Mouse (Mus musculus): ENCODE results near the gene Fubp1. TPM values are rescaled to one million over a fixed set of nuclear protein-coding genes. Genes with fewer than 3 reads are reported as not detected.
"Not testable (repeated sequence)": the region's sequence is repeated elsewhere in the genome, so short reads cannot be mapped to it uniquely, and the experiment has no call there.

The Fubp1 gene
- polyA plus RNA-seq, 1 experiment from 2014 or later: 205 TPM

GRCm38 (mm10) chr3:152245273-152245910 is 35.2 kb downstream of the Fubp1 start:
- Histone ChIP-seq H3K27ac (no peak overlapping the region), H3K4me3 (replicated peaks) (no peak overlapping the region), H3K4me1 (replicated peaks) (no peaks in the 10 kb centered on the region), H3K9ac (no peak overlapping the region), H3K9me3 (no peaks in the 10 kb centered on the region), H3K36me3 (0 out of 2 replicates have a peak, but pooled peaks cover 4% of the 10 kb centered on the region), H3K27me3 (replicated peaks) (no peaks in the 10 kb centered on the region), H3K4me2 (replicated peaks) (no peak overlapping the region)
- WGBS: 74% methylated on average over 5 of the region's 5 CpGs
- ATAC-seq: no peak

GRCm38 (mm10) chr3:152247708-152248107 is 37.5 kb downstream of the Fubp1 start:
- Histone ChIP-seq H3K27ac (no peak overlapping the region), H3K36me3 (0 out of 2 replicates have a peak, but pooled peaks cover 4% of the 10 kb centered on the region), H3K27me3 (replicated peaks) (no peaks in the 10 kb centered on the region), H3K4me3 (replicated peaks) (no peak overlapping the region), H3K9me3 (no peaks in the 10 kb centered on the region), H3K9ac (no peak overlapping the region), H3K4me1 (replicated peaks) (no peaks in the 10 kb centered on the region), H3K4me2 (replicated peaks) (no peak overlapping the region)
- 88% methylated on average over 12 of the region's 12 CpGs for WGBS
- ATAC-seq: no peak

GRCm38 (mm10) chr3:152250487-152250886 is 40.3 kb downstream of the Fubp1 start:
- no peaks in the 10 kb centered on the region for H3K9me3 ChIP-seq
- no peaks in the 10 kb centered on the region for H3K27me3 ChIP-seq (replicated peaks)
- no peak overlapping the region for H3K4me2 ChIP-seq (replicated peaks)
- H3K27ac ChIP-seq: no peak overlapping the region
- 72% methylated on average over 1 of the region's 1 CpGs for WGBS
- H3K36me3 ChIP-seq: 0 out of 2 replicates have a peak, but pooled peaks cover 4% of the 10 kb centered on the region
- no peak for ATAC-seq
- no peak overlapping the region for H3K4me3 ChIP-seq (replicated peaks)
- H3K9ac ChIP-seq: no peak overlapping the region
- H3K4me1 ChIP-seq (replicated peaks): no peaks in the 10 kb centered on the region

- Histone ChIP-seq H3K4me1 (replicated peaks) (0 out of 2 replicates have a peak, but pooled peaks cover 4% of the 10 kb centered on the region), H3K27ac (no peak overlapping the region), H3K9ac (no peak overlapping the region), H3K4me2 (replicated peaks) (no peak overlapping the region), H3K36me3 (no peaks in the 10 kb centered on the region), H3K9me3 (no peaks in the 10 kb centered on the region), H3K27me3 (replicated peaks) (no peaks in the 10 kb centered on the region), H3K4me3 (replicated peaks) (no peak overlapping the region)
- WGBS: 82% methylated on average over 3 of the region's 3 CpGs
- ATAC-seq: no peak
Measured at GRCm38 (mm10) chr3:152257528-152257927, 47.3 kb downstream of the Fubp1 start.

GRCm38 (mm10) chr3:152259409-152259808 is 49.2 kb downstream of the Fubp1 start:
- 33% methylated on average over 8 of the region's 9 CpGs for WGBS
- ATAC-seq: peak; percentile 32; the same call in 1 of the 2 replicates
- not testable (repeated sequence) for H3K4me3 ChIP-seq (replicated peaks); H3K4me2 ChIP-seq (replicated peaks); H3K36me3 ChIP-seq; H3K27me3 ChIP-seq (replicated peaks); H3K4me1 ChIP-seq (replicated peaks); H3K9me3 ChIP-seq; H3K9ac ChIP-seq; H3K27ac ChIP-seq

GRCm38 (mm10) chr3:152260362-152260761 is 50.1 kb downstream of the Fubp1 start:
- H3K4me1 ChIP-seq (replicated peaks): 0 out of 2 replicates have a peak, but pooled peaks cover 4% of the 10 kb centered on the region
- no peak overlapping the region for H3K27ac ChIP-seq
- 94% methylated on average over 1 of the region's 1 CpGs for WGBS
- H3K36me3 ChIP-seq: no peaks in the 10 kb centered on the region
- H3K4me2 ChIP-seq (replicated peaks): no peak overlapping the region
- no peak for ATAC-seq
- H3K4me3 ChIP-seq (replicated peaks): no peak overlapping the region
- H3K27me3 ChIP-seq (replicated peaks): no peaks in the 10 kb centered on the region
- no peaks in the 10 kb centered on the region for H3K9me3 ChIP-seq
- H3K9ac ChIP-seq: no peak overlapping the region

GRCm38 (mm10) chr3:152261436-152261835 is 51.2 kb downstream of the Fubp1 start:
- 0 out of 2 replicates have a peak, but pooled peaks cover 10% of the 10 kb centered on the region for H3K4me1 ChIP-seq (replicated peaks)
- H3K4me2 ChIP-seq (replicated peaks): peak overlapping the region; percentile 3; the same call in 1 of the 2 replicates
- no peaks in the 10 kb centered on the region for H3K27me3 ChIP-seq (replicated peaks)
- peak overlapping the region; percentile 20; the same call in 1 of the 2 replicates for H3K27ac ChIP-seq
- 39% methylated on average over 8 of the region's 8 CpGs for WGBS
- ATAC-seq: no peak
- no peak overlapping the region for H3K4me3 ChIP-seq (replicated peaks)
- no peaks in the 10 kb centered on the region for H3K36me3 ChIP-seq
- no peak overlapping the region for H3K9ac ChIP-seq
- no peaks in the 10 kb centered on the region for H3K9me3 ChIP-seq

- no peak overlapping the region for H3K9ac ChIP-seq
- 0 out of 2 replicates have a peak, but pooled peaks have one; percentile 18 for ATAC-seq
- peak overlapping the region; percentile 26; the same call in 1 of the 2 replicates for H3K4me2 ChIP-seq (replicated peaks)
- no peak overlapping the region for H3K4me3 ChIP-seq (replicated peaks)
- 0 out of 2 replicates have a peak, but pooled peaks cover 10% of the 10 kb centered on the region for H3K4me1 ChIP-seq (replicated peaks)
- no peak overlapping the region for H3K27ac ChIP-seq
- H3K27me3 ChIP-seq (replicated peaks): no peaks in the 10 kb centered on the region
- 35% methylated on average over 8 of the region's 8 CpGs for WGBS
- no peaks in the 10 kb centered on the region for H3K36me3 ChIP-seq
- no peaks in the 10 kb centered on the region for H3K9me3 ChIP-seq
Measured at GRCm38 (mm10) chr3:152261948-152262347, 51.7 kb downstream of the Fubp1 start.

GRCm38 (mm10) chr3:152264374-152264773 is 54.2 kb downstream of the Fubp1 start:
- 0 out of 2 replicates have a peak, but pooled peaks cover 10% of the 10 kb centered on the region for H3K4me1 ChIP-seq (replicated peaks)
- no peak overlapping the region for H3K4me3 ChIP-seq (replicated peaks)
- ATAC-seq: no peak
- no peaks in the 10 kb centered on the region for H3K27me3 ChIP-seq (replicated peaks)
- H3K9ac ChIP-seq: 0 out of 2 replicates have a peak overlapping the region, but pooled peaks have one; percentile 0
- no peak overlapping the region for H3K27ac ChIP-seq
- 48% methylated on average over 10 of the region's 10 CpGs for WGBS
- H3K9me3 ChIP-seq: no peaks in the 10 kb centered on the region
- peak overlapping the region; percentile 24; the same call in 1 of the 2 replicates for H3K4me2 ChIP-seq (replicated peaks)
- H3K36me3 ChIP-seq: no peaks in the 10 kb centered on the region

- H3K4me2 ChIP-seq (replicated peaks): peak overlapping the region; percentile 97
- H3K36me3 ChIP-seq: no peaks in the 10 kb centered on the region
- H3K4me3 ChIP-seq (replicated peaks): peak overlapping the region; percentile 59
- no peaks in the 10 kb centered on the region for H3K27me3 ChIP-seq (replicated peaks)
- no peak for ATAC-seq
- H3K27ac ChIP-seq: no peak overlapping the region
- H3K9ac ChIP-seq: 0 out of 2 replicates have a peak overlapping the region, but pooled peaks have one; percentile 81
- WGBS: 53% methylated on average over 12 of the region's 12 CpGs
- no peaks in the 10 kb centered on the region for H3K9me3 ChIP-seq
- 0 out of 2 replicates have a peak, but pooled peaks cover 10% of the 10 kb centered on the region for H3K4me1 ChIP-seq (replicated peaks)
Measured at GRCm38 (mm10) chr3:152264830-152265229, 54.6 kb downstream of the Fubp1 start.

GRCm38 (mm10) chr3:152265351-152266035 is 55.3 kb downstream of the Fubp1 start:
- Histone ChIP-seq H3K27ac (peak overlapping the region; percentile 77), H3K9ac (peak overlapping the region; percentile 81), H3K4me2 (replicated peaks) (peak overlapping the region; percentile 97), H3K27me3 (replicated peaks) (no peaks in the 10 kb centered on the region), H3K36me3 (no peaks in the 10 kb centered on the region), H3K4me3 (replicated peaks) (peak overlapping the region; percentile 59), H3K9me3 (no peaks in the 10 kb centered on the region), H3K4me1 (replicated peaks) (0 out of 2 replicates have a peak, but pooled peaks cover 10% of the 10 kb centered on the region)
- peak; percentile 90 for ATAC-seq
- WGBS: 1% methylated on average over 62 of the region's 63 CpGs

- peak within 1 kb of the TSS; percentile 97 for H3K4me2 ChIP-seq (replicated peaks)
- no peak; the same call in none of the 2 replicates for ATAC-seq
- H3K4me3 ChIP-seq (replicated peaks): peak within 1 kb of the TSS; percentile 59
- no peaks in the 10 kb centered on the region for H3K36me3 ChIP-seq
- 11% methylated on average over 13 of the region's 13 CpGs for WGBS
- H3K27me3 ChIP-seq (replicated peaks): no peaks in the 10 kb centered on the region
- peak within 1 kb of the TSS; percentile 81 for H3K9ac ChIP-seq
- no peaks in the 10 kb centered on the region for H3K9me3 ChIP-seq
- 0 out of 2 replicates have a peak, but pooled peaks cover 10% of the 10 kb centered on the region for H3K4me1 ChIP-seq (replicated peaks)
- H3K27ac ChIP-seq: peak within 1 kb of the TSS; percentile 77
Measured at GRCm38 (mm10) chr3:152266036-152266421, 55.8 kb downstream of the Fubp1 start, which contains the start of gene Nexn. Gene Nexn (minus strand): TSS chr3:152266350.
